Mouse (Mus musculus): Measurements from ENCODE around the gene Srgap3. TPM values are rescaled to one million over a fixed set of nuclear protein-coding genes. Genes with fewer than 3 reads are reported as not detected.

Gene Srgap3
- polyA plus RNA-seq, 2 experiments, result 8.4 to 14.3 TPM

- Histone ChIP-seq H3K4me1 (ENCODE audit: control insufficient read depth, insufficient read depth, low read length) (peaks cover 17% of the 10 kb centered on the region), H3K9ac (ENCODE audit: low read depth, low read length, severe bottlenecking) (no peak overlapping the region), H3K9me3 (ENCODE audit: control insufficient read depth, low read length) (no peaks in the 10 kb centered on the region), H3K36me3 (ENCODE audit: control insufficient read depth, insufficient read depth, low read length) (peaks cover 10% of the 10 kb centered on the region; the same call in 1 of the 2 replicates), H3K27me3 (ENCODE audit: control insufficient read depth, insufficient read depth, low read length) (no peaks in the 10 kb centered on the region), H3K4me2 (replicated peaks; ENCODE audit: low read depth, low read length, severe bottlenecking) (no peak overlapping the region), H3K4me3 (replicated peaks; ENCODE audit: low read length) (no peak overlapping the region), H3K27ac (replicated peaks; ENCODE audit: low read depth, low read length) (no peak overlapping the region)
- no peak for TF ChIP-seq POLR2A (IDR thresholded peaks at IDR 0.05; ENCODE audit: borderline replicate concordance, extremely low read depth, insufficient read depth, insufficient read length)
- DNase-seq (ENCODE audit: low spot score) (no peak), ATAC-seq (ENCODE audit: low FRiP score, low read depth) (no peak)
- 36% methylated on average over 4 of the region's 4 CpGs for WGBS
These were observed 188.5 kb downstream of the Srgap3 start for GRCm38 (mm10) chr6:112758541-112758940.

- Histone ChIP-seq H3K4me2 (replicated peaks; ENCODE audit: low read depth, low read length, severe bottlenecking) (no peak overlapping the region), H3K4me3 (replicated peaks; ENCODE audit: low read length) (no peak overlapping the region), H3K36me3 (ENCODE audit: control insufficient read depth, insufficient read depth, low read length) (no peaks in the 10 kb centered on the region), H3K27me3 (ENCODE audit: control insufficient read depth, insufficient read depth, low read length) (no peaks in the 10 kb centered on the region), H3K4me1 (ENCODE audit: control insufficient read depth, insufficient read depth, low read length) (peaks cover 17% of the 10 kb centered on the region), H3K9ac (ENCODE audit: low read depth, low read length, severe bottlenecking) (no peak overlapping the region), H3K27ac (replicated peaks; ENCODE audit: low read depth, low read length) (no peak overlapping the region), H3K9me3 (ENCODE audit: control insufficient read depth, low read length) (no peaks in the 10 kb centered on the region)
- 47% methylated on average over 4 of the region's 4 CpGs for WGBS
- DNase-seq (ENCODE audit: low spot score), result no peak
- ATAC-seq (ENCODE audit: low FRiP score, low read depth), result no peak
- no peak for TF ChIP-seq POLR2A (IDR thresholded peaks at IDR 0.05; ENCODE audit: borderline replicate concordance, extremely low read depth, insufficient read depth, insufficient read length)
These were observed 190.2 kb downstream of the Srgap3 start for GRCm38 (mm10) chr6:112756866-112757265.

DNA sequence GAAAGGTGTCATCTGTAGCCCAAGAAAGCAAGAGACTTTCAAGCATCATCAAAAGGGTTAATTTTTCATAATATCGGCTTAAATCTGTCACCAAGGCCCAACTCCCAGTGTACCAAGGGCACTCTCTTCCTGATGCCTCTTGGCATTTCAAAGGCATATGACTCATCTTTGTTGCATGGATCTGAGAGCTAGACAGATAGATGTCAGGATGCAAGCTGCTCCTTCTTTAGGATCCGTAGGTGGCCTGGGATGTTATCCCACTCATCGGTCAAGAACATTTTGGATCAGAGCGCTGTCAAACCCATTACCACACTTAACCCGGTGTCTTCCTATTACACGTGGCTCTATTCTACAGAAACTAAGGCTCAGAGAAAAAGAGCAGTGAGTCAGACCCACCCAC lies 192.1 kb downstream of the Srgap3 start:
- Histone ChIP-seq H3K9me3 (ENCODE audit: control insufficient read depth, low read length) (no peaks in the 10 kb centered on the region), H3K4me3 (replicated peaks; ENCODE audit: low read length) (no peak overlapping the region), H3K27me3 (ENCODE audit: control insufficient read depth, insufficient read depth, low read length) (no peaks in the 10 kb centered on the region), H3K4me2 (replicated peaks; ENCODE audit: low read depth, low read length, severe bottlenecking) (no peak overlapping the region), H3K27ac (replicated peaks; ENCODE audit: low read depth, low read length) (no peak overlapping the region), H3K9ac (ENCODE audit: low read depth, low read length, severe bottlenecking) (no peak overlapping the region), H3K36me3 (ENCODE audit: control insufficient read depth, insufficient read depth, low read length) (no peaks in the 10 kb centered on the region), H3K4me1 (ENCODE audit: control insufficient read depth, insufficient read depth, low read length) (peaks cover 17% of the 10 kb centered on the region)
- WGBS, result 89% methylated on average over 6 of the region's 6 CpGs
- DNase-seq (ENCODE audit: low spot score) (no peak), ATAC-seq (ENCODE audit: low FRiP score, low read depth) (no peak)
- no peak for TF ChIP-seq POLR2A (IDR thresholded peaks at IDR 0.05; ENCODE audit: borderline replicate concordance, extremely low read depth, insufficient read depth, insufficient read length)

GRCm38 (mm10) chr6:112752517-112752916 lies 194.5 kb downstream of the Srgap3 start:
- 83% methylated on average over 3 of the region's 3 CpGs for WGBS
- Histone ChIP-seq H3K4me2 (replicated peaks; ENCODE audit: low read depth, low read length, severe bottlenecking) (no peak overlapping the region), H3K9ac (ENCODE audit: low read depth, low read length, severe bottlenecking) (no peak overlapping the region), H3K4me1 (ENCODE audit: control insufficient read depth, insufficient read depth, low read length) (peaks cover 17% of the 10 kb centered on the region), H3K9me3 (ENCODE audit: control insufficient read depth, low read length) (no peaks in the 10 kb centered on the region), H3K36me3 (ENCODE audit: control insufficient read depth, insufficient read depth, low read length) (no peaks in the 10 kb centered on the region), H3K27ac (replicated peaks; ENCODE audit: low read depth, low read length) (no peak overlapping the region), H3K4me3 (replicated peaks; ENCODE audit: low read length) (no peak overlapping the region), H3K27me3 (ENCODE audit: control insufficient read depth, insufficient read depth, low read length) (no peaks in the 10 kb centered on the region)
- no peak for ATAC-seq (ENCODE audit: low FRiP score, low read depth)
- no peak for DNase-seq (ENCODE audit: low spot score)
- TF ChIP-seq POLR2A (IDR thresholded peaks at IDR 0.05; ENCODE audit: borderline replicate concordance, extremely low read depth, insufficient read depth, insufficient read length), result no peak

DNA sequence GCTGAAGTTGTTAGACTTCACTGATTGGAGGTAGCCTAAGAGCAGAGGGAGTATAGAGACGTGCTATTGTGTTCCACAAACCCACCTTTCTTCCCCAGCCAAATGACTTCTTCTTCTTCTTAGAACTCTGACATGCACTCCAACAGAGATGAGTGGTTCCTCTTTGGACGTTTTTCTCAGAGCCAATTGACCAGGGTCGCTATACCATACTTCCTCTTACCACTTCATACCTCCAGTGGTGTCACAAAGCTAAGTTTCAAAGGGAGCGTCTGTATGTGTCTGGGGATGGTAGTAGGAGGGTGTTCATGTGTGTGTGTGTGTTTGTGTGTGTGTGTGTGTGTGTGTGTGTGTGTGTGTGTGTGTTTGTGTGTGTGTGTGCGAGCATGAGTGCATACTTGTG lies 195.1 kb downstream of the Srgap3 start:
- H3K27ac ChIP-seq (replicated peaks; ENCODE audit: low read depth, low read length), result no peak overlapping the region
- no peak for DNase-seq (ENCODE audit: low spot score)
- H3K4me3 ChIP-seq (replicated peaks; ENCODE audit: low read length), result no peak overlapping the region
- H3K9me3 ChIP-seq (ENCODE audit: control insufficient read depth, low read length), result no peaks in the 10 kb centered on the region
- no peak for TF ChIP-seq POLR2A (IDR thresholded peaks at IDR 0.05; ENCODE audit: borderline replicate concordance, extremely low read depth, insufficient read depth, insufficient read length)
- WGBS, result 77% methylated on average over 5 of the region's 5 CpGs
- H3K4me1 ChIP-seq (ENCODE audit: control insufficient read depth, insufficient read depth, low read length), result peaks cover 15% of the 10 kb centered on the region
- H3K27me3 ChIP-seq (ENCODE audit: control insufficient read depth, insufficient read depth, low read length), result no peaks in the 10 kb centered on the region
- H3K4me2 ChIP-seq (replicated peaks; ENCODE audit: low read depth, low read length, severe bottlenecking), result no peak overlapping the region
- no peak for ATAC-seq (ENCODE audit: low FRiP score, low read depth)
- H3K9ac ChIP-seq (ENCODE audit: low read depth, low read length, severe bottlenecking), result no peak overlapping the region
- H3K36me3 ChIP-seq (ENCODE audit: control insufficient read depth, insufficient read depth, low read length), result no peaks in the 10 kb centered on the region

- Histone ChIP-seq H3K27me3 (ENCODE audit: control insufficient read depth, insufficient read depth, low read length) (no peaks in the 10 kb centered on the region), H3K27ac (replicated peaks; ENCODE audit: low read depth, low read length) (no peak overlapping the region), H3K4me2 (replicated peaks; ENCODE audit: low read depth, low read length, severe bottlenecking) (no peak overlapping the region), H3K9me3 (ENCODE audit: control insufficient read depth, low read length) (no peaks in the 10 kb centered on the region), H3K36me3 (ENCODE audit: control insufficient read depth, insufficient read depth, low read length) (peaks cover 28% of the 10 kb centered on the region), H3K9ac (ENCODE audit: low read depth, low read length, severe bottlenecking) (no peak overlapping the region), H3K4me1 (ENCODE audit: control insufficient read depth, insufficient read depth, low read length) (0 out of 2 replicates have a peak, but pooled peaks cover 2% of the 10 kb centered on the region), H3K4me3 (replicated peaks; ENCODE audit: low read length) (no peak overlapping the region)
- no peak for TF ChIP-seq POLR2A (IDR thresholded peaks at IDR 0.05; ENCODE audit: borderline replicate concordance, extremely low read depth, insufficient read depth, insufficient read length)
- DNase-seq (ENCODE audit: low spot score), result no peak
- 88% methylated on average over 2 of the region's 2 CpGs for WGBS
- no peak for ATAC-seq (ENCODE audit: low FRiP score, low read depth)
These were observed 204.8 kb downstream of the Srgap3 start for GRCm38 (mm10) chr6:112742297-112742696.
